Mouse (Mus musculus) gastrocnemius, adult 2 months (tissue): ENCODE results near the gene Car12. TPM values are rescaled to one million over a fixed set of nuclear protein-coding genes. Genes with fewer than 3 reads are reported as not detected.
A peak's percentile ranks its signal among the peaks of the same experiment; 100 is the strongest.

Source experiments
- DNase-seq: peaks from one replicate; pipeline ENCODE4 v3.0.0; 2022
- H3K27ac ChIP-seq: fragments of 200-600 bp; 2 replicates; pipeline ENCODE4 v1.8.1; 2022; ENCODE audit warnings: mild to moderate bottlenecking
- H3K4me3 ChIP-seq: fragments of 200-600 bp; 2 replicates; pipeline ENCODE4 v1.8.1; 2022; ENCODE audit warnings: mild to moderate bottlenecking, moderate library complexity
- CTCF ChIP-seq: fragments of 200-600 bp; IDR thresholded peaks from 2 replicates; pipeline ENCODE4 v1.8.1; 2022; ENCODE audit warnings: antibody characterized with exemption, mild to moderate bottlenecking, moderate library complexity
- intact Hi-C: fragments of 180-260 bp; cut with DNase I; formaldehyde crosslinking; loops from one replicate; pipeline ENCODE4 v1.15.1; 2025
- long read RNA-seq, 2 experiments: library from polyadenylated mRNA; stranded (forward); transcript quantifications; one replicate each; pipeline ENCODE4 v2.0.0; 2021
- total RNA-seq, 2 experiments: library from RNA; stranded (reverse); gene quantifications; 2 replicates each; pipeline ENCODE4 v1.2.3; 2021

The Car12 gene
- total RNA-seq: under 1 TPM; 0.10 to 0.14 TPM
- long read RNA-seq, experiment 1: 0 reads
- long read RNA-seq, experiment 2: 0 reads

- intact Hi-C loops: no loop called here
- no peak within 1 kb of the TSS for H3K27ac ChIP-seq
- no peak for TF ChIP-seq CTCF
- peak within 1 kb of the TSS; percentile 64 for H3K4me3 ChIP-seq
- no peak for DNase-seq
Measured at GRCm38 (mm10) chr9:66713135-66714021, at the start of gene Car12. Gene Car12, plus strand, starts transcription at chr9:66713686.

DNA sequence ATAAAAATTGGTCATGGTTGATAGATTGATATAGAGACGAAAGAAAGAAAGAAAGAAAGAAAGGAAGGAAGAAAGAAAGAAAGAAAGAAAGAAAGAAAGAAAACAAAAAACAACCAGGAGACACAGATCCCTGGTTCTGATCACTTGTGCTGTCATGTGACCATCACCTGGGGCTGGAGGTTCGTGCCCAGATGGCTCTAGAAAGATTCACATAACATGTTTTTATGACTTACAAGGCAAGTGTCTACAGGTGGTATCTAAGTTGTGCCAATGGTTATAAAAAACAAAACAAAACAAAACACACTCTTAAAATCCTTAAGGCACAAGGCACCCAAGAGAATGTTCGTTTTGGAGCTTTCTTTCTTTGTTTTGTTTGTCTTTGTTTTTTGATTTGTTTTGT lies 49.7 kb upstream of the Car12 start:
- Histone ChIP-seq H3K4me3 (no peak overlapping the region), H3K27ac (no peak overlapping the region)
- intact Hi-C loops: loop anchor here (2.0 kb wide), 1 partner anchor 41 kb away; no protein-coding TSS in a partner anchor
- DNase-seq: no peak
- TF ChIP-seq CTCF: no peak

DNA sequence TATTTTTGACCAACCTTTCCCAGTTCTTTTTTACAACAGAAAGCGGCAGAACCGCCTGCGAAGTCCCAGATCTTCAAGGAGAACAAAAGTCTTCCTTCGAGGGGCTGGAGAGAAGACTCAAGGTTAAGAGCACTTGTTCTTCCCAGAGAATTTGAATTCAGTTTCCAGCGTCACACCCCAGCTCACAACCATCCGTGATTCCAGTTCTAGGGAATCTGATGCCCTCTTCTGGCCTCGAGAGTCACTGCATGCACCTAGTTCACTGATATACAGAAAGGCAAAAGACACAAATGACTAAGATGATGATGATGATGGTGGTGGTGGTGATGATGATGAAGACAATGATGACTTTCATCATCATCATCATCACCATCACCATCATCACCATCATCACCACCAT lies 48.9 kb upstream of the Car12 start:
- intact Hi-C loops: no loop called here
- peak; percentile 26; the same call in 1 of the 2 replicates for TF ChIP-seq CTCF
- Histone ChIP-seq H3K4me3 (no peak overlapping the region), H3K27ac (no peak overlapping the region)
- DNase-seq: no peak

DNA sequence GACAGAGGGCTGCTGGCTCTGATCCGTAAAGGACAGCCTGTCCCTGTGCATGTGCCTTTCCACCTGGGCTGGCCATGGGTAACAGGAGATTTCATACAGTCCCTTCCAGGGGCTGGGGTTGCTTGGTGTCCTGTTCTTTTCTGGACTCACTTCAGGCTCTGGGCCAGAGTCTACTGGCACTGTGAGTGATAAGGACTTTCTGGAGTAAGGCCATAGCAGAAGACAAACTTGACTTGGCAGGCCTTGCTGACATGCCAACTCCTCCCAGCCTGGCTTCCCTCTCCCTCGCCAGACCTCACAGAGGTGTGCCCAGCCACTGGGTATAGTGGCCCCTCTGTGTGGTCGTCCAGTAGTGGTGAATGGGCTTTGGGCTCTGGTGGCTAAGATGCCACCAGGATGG lies 47.3 kb upstream of the Car12 start:
- H3K4me3 ChIP-seq: no peak overlapping the region
- DNase-seq: peak; percentile 84
- peak overlapping the region; percentile 93 for H3K27ac ChIP-seq
- no peak for TF ChIP-seq CTCF
- intact Hi-C loops: no loop called here

GRCm38 (mm10) chr9:66667046-66667445 lies 46.4 kb upstream of the Car12 start:
- peak overlapping the region; percentile 93 for H3K27ac ChIP-seq
- intact Hi-C loops: no loop called here

DNA sequence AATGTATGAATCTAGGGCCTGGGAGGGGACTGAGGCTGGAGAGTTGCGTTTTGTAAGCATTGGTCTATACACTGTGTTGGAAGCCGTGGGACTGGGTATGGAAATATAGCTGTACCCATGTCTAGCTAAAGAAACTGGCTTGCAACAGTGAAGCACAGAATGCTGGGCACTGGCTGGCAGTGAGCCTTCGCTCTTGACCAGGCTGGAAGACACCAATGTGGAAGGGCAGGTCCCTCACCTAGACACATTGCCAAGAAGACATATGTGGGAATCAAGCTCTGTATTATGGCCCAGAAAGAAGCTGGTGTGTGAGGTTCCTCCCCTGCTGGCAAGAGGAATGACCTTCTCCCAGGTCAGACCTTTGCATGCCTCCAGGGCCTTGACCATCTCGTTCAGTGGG lies 45.6 kb upstream of the Car12 start:
- DNase-seq: no peak
- intact Hi-C loops: no loop called here
- Histone ChIP-seq H3K27ac (peak overlapping the region; percentile 93), H3K4me3 (no peak overlapping the region)
- no peak for TF ChIP-seq CTCF

More at GRCm38 (mm10) chr9:66667046-66667445, 46.4 kb upstream of the Car12 start:
- no peak for TF ChIP-seq CTCF
- peak; percentile 63 for DNase-seq
- H3K4me3 ChIP-seq: no peak overlapping the region

GRCm38 (mm10) chr9:66669561-66670078 lies 43.9 kb upstream of the Car12 start:
- intact Hi-C loops: no loop called here
- TF ChIP-seq CTCF: no peak
- DNase-seq: peak; percentile 36
- Histone ChIP-seq H3K27ac (peak overlapping the region; percentile 73), H3K4me3 (no peak overlapping the region)

- Histone ChIP-seq H3K27ac (no peak overlapping the region), H3K4me3 (no peak overlapping the region)
- no peak for DNase-seq
- TF ChIP-seq CTCF: no peak
- intact Hi-C loops: no loop called here
Measured at GRCm38 (mm10) chr9:66673771-66674170, 39.7 kb upstream of the Car12 start.

GRCm38 (mm10) chr9:66675566-66675965 lies 37.9 kb upstream of the Car12 start:
- no peak for DNase-seq
- intact Hi-C loops: no loop called here
- TF ChIP-seq CTCF: no peak
- Histone ChIP-seq H3K27ac (0 out of 2 replicates have a peak overlapping the region, but pooled peaks have one; percentile 12), H3K4me3 (no peak overlapping the region)

DNA sequence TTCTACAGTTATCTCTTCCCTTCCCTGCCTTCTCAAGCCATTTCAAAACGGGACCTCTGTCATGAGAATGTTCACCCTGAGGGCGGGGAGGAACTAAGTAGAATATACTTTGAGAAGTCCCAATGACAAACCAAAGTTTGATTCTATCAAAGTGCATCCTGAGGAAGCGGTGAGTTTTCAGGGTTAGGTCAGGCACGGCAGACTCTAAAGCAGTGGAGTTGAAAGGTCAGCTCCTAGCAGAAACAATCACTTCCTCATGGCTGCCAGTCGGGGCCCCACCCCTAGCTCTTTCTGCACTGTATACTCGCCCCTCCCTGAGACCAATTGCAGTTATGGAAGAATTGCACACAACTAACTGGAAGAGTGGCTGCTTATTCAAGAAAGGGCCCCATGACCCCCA lies 33.4 kb upstream of the Car12 start:
- no peak for DNase-seq
- H3K27ac ChIP-seq: no peak overlapping the region
- TF ChIP-seq CTCF: no peak
- intact Hi-C loops: no loop called here
- H3K4me3 ChIP-seq: no peak overlapping the region

GRCm38 (mm10) chr9:66682822-66683221 lies 30.7 kb upstream of the Car12 start:
- Histone ChIP-seq H3K4me3 (no peak overlapping the region), H3K27ac (no peak overlapping the region)
- no peak for DNase-seq
- TF ChIP-seq CTCF: no peak
- intact Hi-C loops: no loop called here

DNA sequence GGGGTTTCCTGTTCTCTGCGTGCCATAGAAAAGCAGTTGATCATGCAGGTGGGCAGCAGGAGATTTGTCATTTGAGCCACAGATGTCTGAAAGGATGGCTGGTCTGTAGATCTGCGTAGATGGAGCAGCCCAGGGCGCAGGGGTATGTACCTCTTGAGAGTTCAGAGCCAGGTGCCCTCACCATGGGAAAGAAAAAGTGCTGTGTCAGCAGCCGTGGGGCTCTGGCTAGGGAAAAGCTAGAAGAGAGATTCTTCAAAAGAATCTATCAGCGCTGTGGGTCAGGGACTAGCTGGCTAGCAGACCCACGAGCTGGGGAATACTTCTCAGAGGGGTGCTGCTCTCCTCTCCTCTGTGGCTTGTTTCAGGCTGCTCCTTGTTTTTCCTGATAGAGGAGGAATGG lies 27.8 kb upstream of the Car12 start:
- TF ChIP-seq CTCF: no peak
- Histone ChIP-seq H3K4me3 (no peak overlapping the region), H3K27ac (peak overlapping the region; percentile 81)
- intact Hi-C loops: no loop called here
- DNase-seq: no peak

DNA sequence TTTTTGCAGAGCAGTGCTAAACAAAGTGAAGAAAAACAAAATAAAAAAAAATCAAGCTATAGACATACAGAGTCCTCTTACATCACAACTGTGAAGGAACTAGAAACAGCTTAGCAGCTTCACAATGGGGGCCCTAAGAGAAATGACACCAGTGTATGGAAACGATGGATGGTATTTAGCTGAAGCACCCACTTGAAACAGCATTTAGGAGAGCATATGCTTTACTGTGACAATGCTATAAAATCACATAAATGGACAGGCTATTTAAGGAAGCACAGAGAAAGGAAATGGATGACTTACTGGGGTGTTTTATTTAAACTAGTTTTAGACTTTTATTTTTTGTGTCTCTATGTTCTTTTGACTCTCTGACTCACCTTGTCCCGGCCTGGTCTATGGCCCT lies 25.8 kb upstream of the Car12 start:
- H3K27ac ChIP-seq: peak overlapping the region; percentile 62
- DNase-seq: no peak
- no peak overlapping the region for H3K4me3 ChIP-seq
- intact Hi-C loops: no loop called here
- TF ChIP-seq CTCF: no peak
